Mouse (Mus musculus) cerebellum, adult 11 months (tissue): ENCODE results near the gene Mpped2.

Experiments used
- DNase-seq: peaks from one replicate; pipeline ENCODE4 v3.0.0; 2022

The Mpped2 gene

GRCm38 (mm10) chr2:106692783-106693701, at the start of gene Mpped2:
Mpped2 (plus strand) TSS chr2:106693269.
- peak; percentile 60 for DNase-seq

GRCm38 (mm10) chr2:106644782-106645181, 48.3 kb upstream of the Mpped2 start:
- DNase-seq, result no peak

DNA sequence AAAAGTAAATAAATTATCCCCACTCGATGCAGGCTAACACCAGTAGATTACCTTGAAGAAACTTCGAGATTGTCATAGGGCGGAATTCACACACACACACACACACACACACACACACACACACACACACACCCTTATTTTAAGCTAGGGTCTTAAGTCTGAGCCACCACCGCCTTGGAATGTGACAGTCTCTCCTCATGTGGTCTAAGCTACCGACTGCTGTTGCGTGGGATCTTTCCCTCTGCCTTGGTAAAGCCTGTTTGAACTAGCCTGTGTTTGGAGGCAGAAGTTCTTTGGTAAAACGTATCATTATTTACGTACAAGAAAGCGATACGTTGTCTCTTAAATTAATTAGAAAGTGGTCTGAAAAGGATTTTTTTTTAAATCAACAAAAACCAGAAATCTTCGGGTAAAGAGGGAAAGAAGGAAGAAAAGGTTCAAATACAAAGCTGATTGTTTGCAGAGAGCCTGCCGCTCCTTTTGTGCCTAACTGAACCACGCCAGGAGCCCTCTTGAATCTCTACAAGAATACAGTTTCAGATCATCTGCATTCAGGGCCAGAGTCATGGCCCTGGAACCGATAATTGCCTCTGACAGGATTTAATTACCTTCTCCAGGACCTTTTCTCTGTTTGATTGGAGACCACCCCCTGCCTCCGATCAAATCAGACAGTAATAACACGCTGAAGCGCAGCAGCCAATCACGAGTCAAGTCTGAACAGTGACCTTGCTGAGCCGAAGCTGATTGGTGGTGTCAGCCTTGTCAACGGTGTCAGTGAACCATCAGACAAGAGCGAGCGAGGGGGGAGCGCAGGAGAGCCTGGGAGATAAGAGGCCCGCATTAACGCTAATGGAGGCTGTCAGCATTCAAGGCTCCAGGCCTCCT, 43.1 kb upstream of the Mpped2 start:
- DNase-seq, result peak; percentile 82

- DNase-seq, result no peak
Measured at GRCm38 (mm10) chr2:106652151-106652550, 40.9 kb upstream of the Mpped2 start.

DNA sequence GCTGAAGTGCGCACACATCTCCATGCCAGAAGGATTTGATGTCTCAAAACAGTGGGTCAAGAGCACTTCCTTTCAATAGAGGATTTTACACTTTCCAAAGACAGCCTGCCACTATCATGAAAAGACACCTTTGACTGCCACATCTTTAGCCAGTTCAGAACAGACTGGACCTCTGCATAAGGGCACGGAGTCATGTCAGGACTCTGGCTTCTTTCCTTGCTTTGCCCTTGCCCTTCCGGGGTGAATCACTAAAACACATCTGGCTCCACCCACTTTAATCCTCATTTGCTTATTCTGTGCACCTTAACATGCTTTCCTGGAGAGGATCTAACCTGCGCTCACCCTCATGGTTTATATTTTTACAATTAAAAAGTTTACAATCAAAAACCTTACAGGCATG, 40.3 kb upstream of the Mpped2 start:
- DNase-seq, result no peak

- no peak for DNase-seq
Measured at GRCm38 (mm10) chr2:106653261-106653660, 39.8 kb upstream of the Mpped2 start.

GRCm38 (mm10) chr2:106655271-106655670, 37.8 kb upstream of the Mpped2 start:
- no peak for DNase-seq

- no peak for DNase-seq
Measured at GRCm38 (mm10) chr2:106665271-106665670, 27.8 kb upstream of the Mpped2 start.

GRCm38 (mm10) chr2:106674319-106674718, 18.8 kb upstream of the Mpped2 start:
- DNase-seq, result no peak

DNA sequence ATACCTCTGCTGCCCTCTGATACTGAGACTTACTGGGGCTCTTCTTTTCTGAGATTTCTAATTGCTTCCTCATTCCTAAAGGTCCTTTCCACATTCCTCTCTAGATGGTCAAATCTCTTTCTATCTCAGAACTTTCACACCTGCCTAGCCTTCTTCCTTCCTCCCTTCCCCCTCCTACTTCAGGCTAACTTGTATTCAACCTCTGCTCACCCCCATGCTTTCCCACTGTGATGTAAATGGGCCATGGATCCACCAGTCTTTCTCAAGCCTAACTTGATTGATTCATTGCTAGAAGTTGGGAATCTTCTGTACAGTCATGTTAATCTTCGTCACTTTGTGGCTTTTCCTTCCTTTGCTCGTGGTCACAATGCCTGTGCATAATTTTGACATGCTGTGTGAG, 15.6 kb upstream of the Mpped2 start:
- DNase-seq, result no peak

GRCm38 (mm10) chr2:106679720-106680455, 13.2 kb upstream of the Mpped2 start:
- DNase-seq, result no peak

DNA sequence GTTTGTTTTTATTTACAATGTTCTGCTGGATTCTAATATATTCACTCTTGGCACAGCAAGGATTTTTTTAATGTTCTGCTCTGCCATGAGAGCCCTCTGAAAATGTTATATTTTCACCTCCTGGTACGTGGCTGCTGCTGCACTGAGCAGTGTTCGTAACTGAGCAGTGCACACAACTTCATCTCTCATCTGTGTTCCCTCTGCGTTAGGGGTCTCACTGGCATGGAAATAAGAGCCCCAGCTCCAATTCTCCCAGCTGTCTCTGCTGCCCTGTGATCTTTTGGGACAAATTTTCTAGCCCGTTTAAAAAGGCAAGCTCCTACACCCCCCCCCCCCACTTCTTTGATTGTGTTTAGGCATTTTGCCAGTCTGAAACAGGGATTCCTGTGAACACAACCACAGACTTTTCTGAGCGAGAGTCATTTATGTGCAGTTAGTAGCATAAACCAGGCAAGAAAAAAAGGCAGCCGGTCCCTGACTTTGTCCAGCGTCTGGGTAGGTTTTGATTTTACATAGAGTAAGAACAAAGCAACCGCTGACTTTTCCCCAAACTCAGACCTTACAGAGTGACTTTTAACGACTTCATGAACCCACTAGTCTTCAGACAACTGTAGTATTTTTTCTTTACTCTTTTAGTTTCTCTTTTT, 9.8 kb upstream of the Mpped2 start:
- no peak for DNase-seq

DNA sequence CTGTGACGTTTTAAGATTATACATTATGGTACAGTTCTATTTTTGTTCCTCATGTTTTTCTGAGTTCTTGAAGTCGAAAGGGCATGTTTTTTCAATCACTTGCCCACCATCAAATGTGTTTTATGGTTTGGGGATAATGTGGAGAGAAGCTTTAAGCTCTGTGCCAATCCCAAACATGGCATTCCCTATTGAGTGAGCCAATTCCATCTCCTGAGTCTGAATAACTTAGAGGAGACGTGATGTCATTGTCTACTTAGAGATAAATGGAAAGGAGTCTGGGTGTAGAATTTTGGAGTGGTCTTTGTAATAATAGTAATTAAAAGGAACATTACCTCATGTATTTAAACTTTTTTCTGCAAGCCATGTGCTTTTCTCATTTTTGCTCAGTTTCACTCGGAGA, 9.2 kb upstream of the Mpped2 start:
- no peak for DNase-seq

- DNase-seq, result no peak
Measured at GRCm38 (mm10) chr2:106691753-106692363, 1.2 kb upstream of the Mpped2 start.

DNA sequence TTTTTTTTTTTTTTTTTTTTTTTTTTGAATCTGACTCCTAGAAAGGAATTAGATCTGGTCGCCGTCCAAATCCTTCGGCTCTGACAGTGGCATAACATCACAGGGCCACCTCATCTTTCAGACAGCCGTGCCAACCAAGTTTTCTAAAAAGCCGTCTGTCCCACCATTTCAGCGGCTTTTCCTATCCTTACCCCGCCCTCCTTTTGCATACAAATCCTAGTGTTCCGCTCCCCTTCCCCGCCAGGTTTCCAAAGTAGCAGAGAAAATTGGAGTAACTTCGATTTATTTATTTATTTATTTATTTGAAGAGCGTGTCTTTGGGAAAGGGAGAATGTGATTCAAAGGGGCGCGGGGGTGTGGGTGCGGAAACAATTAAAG, 675 bp upstream of the Mpped2 start:
- peak; percentile 6 for DNase-seq

DNA sequence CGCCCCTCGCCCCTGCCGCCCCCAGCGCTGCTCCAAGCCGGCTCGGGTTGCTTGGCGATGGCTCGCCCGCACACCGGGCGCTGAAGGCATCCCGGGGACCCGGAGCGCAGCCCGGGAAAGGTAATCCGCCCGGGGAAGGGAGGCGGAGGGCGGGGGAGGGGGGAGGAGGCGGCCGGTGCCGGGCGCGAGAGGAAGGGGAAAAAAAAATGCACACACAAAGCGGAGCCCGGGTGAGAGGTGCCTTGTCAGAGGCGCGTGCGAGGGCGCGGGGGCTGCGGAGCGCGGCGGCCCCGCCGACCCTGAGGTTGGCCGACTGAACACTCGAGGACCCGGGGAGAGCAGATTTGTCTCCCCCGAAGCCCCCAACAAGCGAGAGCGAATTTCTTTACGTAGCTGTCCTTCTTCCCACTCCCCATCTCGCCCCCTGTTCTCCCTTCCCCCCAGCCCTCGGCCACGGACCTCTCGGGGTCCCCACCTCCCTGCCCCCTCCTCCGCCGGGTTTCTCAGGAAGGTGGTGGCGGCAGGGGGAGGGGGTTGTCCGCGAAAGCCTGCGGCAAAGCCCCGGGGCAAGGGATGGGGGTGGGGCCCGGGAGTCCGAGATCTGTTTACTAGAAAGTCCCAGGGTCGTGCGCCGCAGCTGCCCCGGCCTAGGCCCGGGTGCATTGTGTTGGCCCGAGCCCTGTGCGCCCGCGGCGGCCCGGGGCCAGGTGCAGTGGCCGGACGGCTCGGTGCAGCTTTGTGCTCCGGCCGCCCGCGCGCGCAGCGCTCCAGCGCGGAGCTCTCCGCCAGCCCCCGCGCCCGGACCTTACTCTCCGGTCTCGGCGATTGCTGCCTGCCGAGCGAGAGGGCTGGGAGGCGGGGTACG, 865 bp downstream of the Mpped2 start:
- DNase-seq, result peak; percentile 59

DNA sequence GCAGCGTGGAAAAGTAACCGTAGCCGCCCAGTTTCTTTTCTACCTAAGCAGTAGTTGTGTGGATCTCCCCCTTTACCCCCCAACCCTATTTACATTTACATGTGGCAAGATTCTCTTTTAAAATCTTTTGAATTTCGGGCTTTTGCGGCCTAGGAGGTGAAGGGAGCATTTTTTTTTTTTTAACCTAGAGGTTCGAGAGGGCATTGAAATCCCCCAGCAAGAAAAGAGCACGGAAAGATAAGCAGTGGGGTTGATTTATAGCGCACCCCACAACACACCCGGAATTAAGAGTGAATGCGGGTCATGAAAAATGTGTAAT, 1.5 kb downstream of the Mpped2 start:
- DNase-seq, result peak; percentile 2

DNA sequence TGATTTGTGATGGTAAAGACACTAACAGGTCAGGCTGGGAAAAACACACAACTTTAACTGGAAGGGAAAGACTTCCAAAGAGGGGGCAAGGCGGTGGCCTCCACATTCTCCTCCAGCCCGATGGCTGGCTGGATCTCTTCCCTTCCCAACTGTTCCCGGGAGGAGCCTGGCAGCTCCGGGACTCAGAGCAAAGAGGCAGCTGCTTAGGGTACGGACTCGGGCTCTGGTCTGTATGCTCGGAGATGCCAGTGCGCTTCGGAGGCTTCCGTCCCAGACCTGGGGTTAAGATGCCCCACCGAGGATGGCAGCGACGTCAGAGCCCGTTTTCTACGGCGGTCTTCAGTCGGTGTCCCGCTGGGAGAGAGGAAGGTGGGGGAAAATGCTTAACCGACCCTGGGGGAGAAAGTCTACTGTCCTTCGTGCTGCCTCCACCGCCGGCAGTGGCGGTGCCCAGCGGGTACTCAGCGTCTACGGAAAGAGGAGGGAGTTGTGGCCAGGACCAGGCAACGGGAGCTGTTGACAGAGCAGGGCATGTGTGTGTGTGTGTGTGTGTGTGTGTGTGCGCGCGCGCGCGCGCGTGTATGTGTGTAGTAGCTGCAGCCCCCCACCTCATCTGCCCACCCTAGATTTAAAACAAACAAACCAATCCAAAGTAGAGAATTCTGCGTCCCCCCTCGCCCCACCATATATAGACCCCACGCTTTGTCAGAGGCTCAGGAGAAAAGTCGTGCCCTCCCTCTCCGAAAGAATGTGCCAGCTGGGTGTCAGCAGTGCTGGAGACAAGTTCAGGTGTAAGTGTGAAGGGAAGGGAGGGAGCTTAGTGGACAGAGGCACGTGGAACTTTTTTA, 2.0 kb downstream of the Mpped2 start:
- peak; percentile 41 for DNase-seq

GRCm38 (mm10) chr2:106695734-106696022, 2.6 kb downstream of the Mpped2 start:
- peak; percentile 5 for DNase-seq

- DNase-seq, result no peak
Measured at GRCm38 (mm10) chr2:106696372-106696771, 3.3 kb downstream of the Mpped2 start.

GRCm38 (mm10) chr2:106705664-106706063, 12.6 kb downstream of the Mpped2 start:
- DNase-seq, result no peak
